Mouse (Mus musculus): ENCODE data around the gene Slc35a5. TPM values are rescaled to one million over a fixed set of nuclear protein-coding genes. Genes with fewer than 3 reads are reported as not detected.

The Slc35a5 gene
- polyA plus RNA-seq, 1 experiment from 2014 or later = 37.0 TPM

GRCm38 (mm10) chr16:45122571-45122970 is 35.9 kb downstream of the Slc35a5 start:
- H3K9ac ChIP-seq (replicated peaks; ENCODE audit: low read depth, low read length) = no peak overlapping the region
- H3K4me1 ChIP-seq (replicated peaks; ENCODE audit: control insufficient read depth, insufficient read depth, low read length) = peaks cover 8% of the 10 kb centered on the region; the same call in 1 of the 2 replicates
- H3K4me3 ChIP-seq (replicated peaks; ENCODE audit: low read length) = no peak overlapping the region
- H3K4me2 ChIP-seq (ENCODE audit: low read length) = no peak overlapping the region
- no peaks in the 10 kb centered on the region for H3K27me3 ChIP-seq (replicated peaks; ENCODE audit: control insufficient read depth, insufficient read depth, low read length)
- H3K27ac ChIP-seq (ENCODE audit: low read length) = no peak overlapping the region
- ATAC-seq = no peak
- no peaks in the 10 kb centered on the region for H3K36me3 ChIP-seq (ENCODE audit: control insufficient read depth, insufficient read depth)
- 68% methylated on average over 5 of the region's 5 CpGs for WGBS
- no peaks in the 10 kb centered on the region for H3K9me3 ChIP-seq (ENCODE audit: control insufficient read depth, low read length)

- Histone ChIP-seq H3K27me3 (replicated peaks; ENCODE audit: control insufficient read depth, insufficient read depth, low read length) (no peaks in the 10 kb centered on the region), H3K4me2 (ENCODE audit: low read length) (no peak overlapping the region), H3K4me3 (replicated peaks; ENCODE audit: low read length) (no peak overlapping the region), H3K36me3 (ENCODE audit: control insufficient read depth, insufficient read depth) (no peaks in the 10 kb centered on the region), H3K27ac (ENCODE audit: low read length) (peak overlapping the region; percentile 28; the same call in 1 of the 2 replicates), H3K4me1 (replicated peaks; ENCODE audit: control insufficient read depth, insufficient read depth, low read length) (peaks cover 8% of the 10 kb centered on the region; the same call in 1 of the 2 replicates), H3K9me3 (ENCODE audit: control insufficient read depth, low read length) (no peaks in the 10 kb centered on the region), H3K9ac (replicated peaks; ENCODE audit: low read depth, low read length) (no peak overlapping the region)
- 50% methylated on average over 5 of the region's 5 CpGs for WGBS
- ATAC-seq = no peak
Observed at GRCm38 (mm10) chr16:45120844-45121425, 37.6 kb downstream of the Slc35a5 start.

GRCm38 (mm10) chr16:45118760-45119159 is 39.7 kb downstream of the Slc35a5 start:
- Histone ChIP-seq H3K27me3 (replicated peaks; ENCODE audit: control insufficient read depth, insufficient read depth, low read length) (no peaks in the 10 kb centered on the region), H3K27ac (ENCODE audit: low read length) (no peak overlapping the region), H3K9ac (replicated peaks; ENCODE audit: low read depth, low read length) (no peak overlapping the region), H3K9me3 (ENCODE audit: control insufficient read depth, low read length) (no peaks in the 10 kb centered on the region), H3K4me1 (replicated peaks; ENCODE audit: control insufficient read depth, insufficient read depth, low read length) (peaks cover 8% of the 10 kb centered on the region; the same call in 1 of the 2 replicates), H3K4me2 (ENCODE audit: low read length) (no peak overlapping the region), H3K4me3 (replicated peaks; ENCODE audit: low read length) (no peak overlapping the region), H3K36me3 (ENCODE audit: control insufficient read depth, insufficient read depth) (no peaks in the 10 kb centered on the region)
- no peak for ATAC-seq
- 89% methylated on average over 3 of the region's 3 CpGs for WGBS

GRCm38 (mm10) chr16:45117200-45117599 is 41.3 kb downstream of the Slc35a5 start:
- Histone ChIP-seq H3K9me3 (ENCODE audit: control insufficient read depth, low read length) (no peaks in the 10 kb centered on the region), H3K36me3 (ENCODE audit: control insufficient read depth, insufficient read depth) (no peaks in the 10 kb centered on the region), H3K4me1 (replicated peaks; ENCODE audit: control insufficient read depth, insufficient read depth, low read length) (peaks cover 8% of the 10 kb centered on the region; the same call in 1 of the 2 replicates), H3K4me2 (ENCODE audit: low read length) (no peak overlapping the region), H3K27ac (ENCODE audit: low read length) (no peak overlapping the region), H3K9ac (replicated peaks; ENCODE audit: low read depth, low read length) (no peak overlapping the region), H3K4me3 (replicated peaks; ENCODE audit: low read length) (no peak overlapping the region), H3K27me3 (replicated peaks; ENCODE audit: control insufficient read depth, insufficient read depth, low read length) (no peaks in the 10 kb centered on the region)
- WGBS = 92% methylated on average over 3 of the region's 3 CpGs
- ATAC-seq = no peak

- 73% methylated on average over 4 of the region's 4 CpGs for WGBS
- Histone ChIP-seq H3K4me3 (replicated peaks; ENCODE audit: low read length) (no peak overlapping the region), H3K9ac (replicated peaks; ENCODE audit: low read depth, low read length) (no peak overlapping the region), H3K27me3 (replicated peaks; ENCODE audit: control insufficient read depth, insufficient read depth, low read length) (no peaks in the 10 kb centered on the region), H3K4me2 (ENCODE audit: low read length) (no peak overlapping the region), H3K9me3 (ENCODE audit: control insufficient read depth, low read length) (no peaks in the 10 kb centered on the region), H3K36me3 (ENCODE audit: control insufficient read depth, insufficient read depth) (no peaks in the 10 kb centered on the region), H3K4me1 (replicated peaks; ENCODE audit: control insufficient read depth, insufficient read depth, low read length) (no peaks in the 10 kb centered on the region), H3K27ac (ENCODE audit: low read length) (no peak overlapping the region)
- ATAC-seq = no peak
Observed at GRCm38 (mm10) chr16:45110498-45110897, 48.0 kb downstream of the Slc35a5 start.

GRCm38 (mm10) chr16:45108203-45108878 is 50.2 kb downstream of the Slc35a5 start:
- no peaks in the 10 kb centered on the region for H3K9me3 ChIP-seq (ENCODE audit: control insufficient read depth, low read length)
- H3K36me3 ChIP-seq (ENCODE audit: control insufficient read depth, insufficient read depth) = no peaks in the 10 kb centered on the region
- WGBS = 87% methylated on average over 5 of the region's 5 CpGs
- H3K4me3 ChIP-seq (replicated peaks; ENCODE audit: low read length) = no peak overlapping the region
- no peaks in the 10 kb centered on the region for H3K4me1 ChIP-seq (replicated peaks; ENCODE audit: control insufficient read depth, insufficient read depth, low read length)
- no peak overlapping the region for H3K4me2 ChIP-seq (ENCODE audit: low read length)
- no peak overlapping the region for H3K9ac ChIP-seq (replicated peaks; ENCODE audit: low read depth, low read length)
- H3K27ac ChIP-seq (ENCODE audit: low read length) = no peak overlapping the region
- no peak for ATAC-seq
- no peaks in the 10 kb centered on the region for H3K27me3 ChIP-seq (replicated peaks; ENCODE audit: control insufficient read depth, insufficient read depth, low read length)

GRCm38 (mm10) chr16:45104993-45105392 is 53.5 kb downstream of the Slc35a5 start:
- Histone ChIP-seq H3K27ac (ENCODE audit: low read length) (no peak overlapping the region), H3K4me1 (replicated peaks; ENCODE audit: control insufficient read depth, insufficient read depth, low read length) (0 out of 2 replicates have a peak, but pooled peaks cover 2% of the 10 kb centered on the region), H3K9ac (replicated peaks; ENCODE audit: low read depth, low read length) (no peak overlapping the region), H3K36me3 (ENCODE audit: control insufficient read depth, insufficient read depth) (no peaks in the 10 kb centered on the region), H3K4me2 (ENCODE audit: low read length) (no peak overlapping the region), H3K4me3 (replicated peaks; ENCODE audit: low read length) (no peak overlapping the region), H3K27me3 (replicated peaks; ENCODE audit: control insufficient read depth, insufficient read depth, low read length) (no peaks in the 10 kb centered on the region), H3K9me3 (ENCODE audit: control insufficient read depth, low read length) (no peaks in the 10 kb centered on the region)
- ATAC-seq = peak; percentile 70; the same call in 1 of the 2 replicates
- WGBS = 47% methylated on average over 3 of the region's 3 CpGs

GRCm38 (mm10) chr16:45100892-45101291 is 57.6 kb downstream of the Slc35a5 start:
- no peaks in the 10 kb centered on the region for H3K36me3 ChIP-seq (ENCODE audit: control insufficient read depth, insufficient read depth)

GRCm38 (mm10) chr16:45098886-45099210 is 59.7 kb downstream of the Slc35a5 start:
- Histone ChIP-seq H3K27ac (ENCODE audit: low read length) (peak overlapping the region; percentile 31; the same call in 1 of the 2 replicates), H3K9me3 (ENCODE audit: control insufficient read depth, low read length) (no peaks in the 10 kb centered on the region), H3K36me3 (ENCODE audit: control insufficient read depth, insufficient read depth) (no peaks in the 10 kb centered on the region), H3K4me3 (replicated peaks; ENCODE audit: low read length) (peak overlapping the region; percentile 1), H3K9ac (replicated peaks; ENCODE audit: low read depth, low read length) (no peak overlapping the region), H3K27me3 (replicated peaks; ENCODE audit: control insufficient read depth, insufficient read depth, low read length) (no peaks in the 10 kb centered on the region), H3K4me2 (ENCODE audit: low read length) (peak overlapping the region; percentile 31), H3K4me1 (replicated peaks; ENCODE audit: control insufficient read depth, insufficient read depth, low read length) (peaks cover 15% of the 10 kb centered on the region)
- WGBS = 45% methylated on average over 6 of the region's 6 CpGs
- ATAC-seq = peak; percentile 45

More at GRCm38 (mm10) chr16:45100892-45101291, 57.6 kb downstream of the Slc35a5 start:
- ATAC-seq = no peak
- Histone ChIP-seq H3K4me1 (replicated peaks; ENCODE audit: control insufficient read depth, insufficient read depth, low read length) (peaks cover 5% of the 10 kb centered on the region; the same call in 1 of the 2 replicates), H3K9ac (replicated peaks; ENCODE audit: low read depth, low read length) (no peak overlapping the region), H3K4me3 (replicated peaks; ENCODE audit: low read length) (no peak overlapping the region), H3K9me3 (ENCODE audit: control insufficient read depth, low read length) (no peaks in the 10 kb centered on the region), H3K4me2 (ENCODE audit: low read length) (no peak overlapping the region), H3K27me3 (replicated peaks; ENCODE audit: control insufficient read depth, insufficient read depth, low read length) (no peaks in the 10 kb centered on the region), H3K27ac (ENCODE audit: low read length) (no peak overlapping the region)
- WGBS = 74% methylated on average over 3 of the region's 3 CpGs
